Mouse (Mus musculus) B cell, adult (primary cell): ENCODE data around the gene Fam174a. TPM values are rescaled to one million over a fixed set of nuclear protein-coding genes. Genes with fewer than 3 reads are reported as not detected.

Experiments
- total RNA-seq: library from RNA; stranded (reverse); gene quantifications from 4 replicates; pipeline ENCODE4 v1.2.4, GENCODE M21; 2023; ENCODE audit not compliant: inconsistent age

Fam174a gene
- 11.1 to 14.2 TPM (median 12.3 TPM) in 4 replicates for total RNA-seq

GRCm38 (mm10) chr1:95313393-95314228, at the start of gene Fam174a:
Gene Fam174a, plus strand, starts transcription at chr1:95313623.

